10 mouse cellular contexts compared by ENCODE assay signal in the genomic region with DNA sequence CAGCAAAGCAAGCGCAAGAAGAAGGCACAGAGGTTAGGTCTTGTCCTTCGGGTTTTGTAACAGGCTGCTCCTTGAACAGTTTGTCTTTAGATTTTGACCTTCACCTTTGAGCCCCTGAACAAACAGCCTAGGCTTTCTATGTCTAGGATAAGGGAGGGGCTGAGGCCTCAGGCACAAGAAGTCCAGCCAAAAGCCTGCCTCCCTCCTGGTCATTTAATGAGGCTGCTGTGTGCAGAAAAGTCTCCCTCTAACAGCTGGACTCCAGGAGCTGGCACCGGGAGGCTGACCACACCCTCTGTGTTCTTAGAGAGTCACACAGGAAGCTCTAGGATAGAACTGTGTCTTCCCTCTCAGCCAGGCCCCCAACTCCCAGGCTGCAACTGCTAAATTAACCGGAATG. TPM values are rescaled to one million over a fixed set of nuclear protein-coding genes. Genes with fewer than 3 reads are reported as not detected.
A peak's percentile ranks its signal among the peaks of the same experiment; 100 is the strongest.
DNase-seq lines count a peak whose midpoint lies in the region; TF ChIP-seq lines count a peak whose summit lies in the region.
"Had no signal": no experiment of that assay in that cellular context is flagged by ENCODE, and none has a peak within 500 bp of the region (broad histone marks: within the 10 kb centered on the region; RNA-seq: fewer than 3 reads in every experiment).

No protein-coding gene starts in this region.

- no peak for TF ChIP-seq CTCF in lung, adult 2 months (IDR thresholded peaks at IDR 0.05; ENCODE audit: insufficient read depth, low read length)

- peaks cover 17% of the 10 kb centered on the region for H3K4me1 ChIP-seq in lung, adult 2 months (ENCODE audit: control insufficient read depth, insufficient read depth, low read length)

- DNase-seq in lung, adult 18-20 months = peak; percentile 53 to 72
- no peak for DNase-seq in lung, adult 2 months
- DNase-seq in heart, postnatal 14 days = peak; percentile 63 to 66
- DNase-seq in kidney, postnatal 4 days = peak; percentile 19 to 47
- peak; percentile 81 for DNase-seq in testis, postnatal 14 days (ENCODE audit: low spot score)
- no peak for DNase-seq in adrenal gland, postnatal 25 days
- no peak for DNase-seq in cerebellum, postnatal 36 days
- no peak for DNase-seq in cerebellum, postnatal 10 days
- DNase-seq: cerebellum, adult 9-11 months had no signal

- WGBS in lung, adult 2 months = 43% methylated on average over 4 of the region's 4 CpGs

- no peak for TF ChIP-seq POLR2A in lung, adult 2 months (IDR thresholded peaks at IDR 0.05; ENCODE audit: borderline replicate concordance, extremely low read depth, low read depth, low read length)

- no peak overlapping the region for H3K4me3 ChIP-seq in lung, adult 2 months (replicated peaks; ENCODE audit: extremely low read depth, low read depth, low read length)
- H3K4me3 ChIP-seq: layer of hippocampus, adult 2 months had no signal

- intact Hi-C loops in heart, postnatal 14 days (cut with DNase I) = no loop called here

RNA-seq across cellular contexts. Expression of a gene that starts 6.6 kb away (rescaled TPM):
- not detected in 2 replicates for polyA plus RNA-seq in lung, adult 2 months (2012; rRNA removed)
- total RNA-seq in heart, postnatal 14 days (2021) = not detected
- total RNA-seq in adrenal gland, postnatal 25 days (2021) = 0.18 and 0.43 TPM in 2 replicates
- total RNA-seq: layer of hippocampus, adult 2 months had no signal

RNA-seq across cellular contexts. Expression of a gene that starts 29.4 kb away (rescaled TPM):
- 11.2 and 12.1 TPM in 2 replicates for polyA plus RNA-seq in lung, adult 2 months (2012; rRNA removed)
- total RNA-seq in heart, postnatal 14 days (2021) = 10 to 100 TPM; 13.5 to 16.0 TPM
- 12.2 and 16.3 TPM in 2 replicates for total RNA-seq in adrenal gland, postnatal 25 days (2021)

RNA-seq across cellular contexts. Expression of a gene that starts 41.4 kb away (rescaled TPM):
- 2.0 and 2.4 TPM in 2 replicates for polyA plus RNA-seq in lung, adult 2 months (2012; rRNA removed)
- total RNA-seq in heart, postnatal 14 days (2021) = 1 to 10 TPM; 1.6 to 2.0 TPM
- total RNA-seq in adrenal gland, postnatal 25 days (2021) = 2.7 and 4.4 TPM in 2 replicates

Comparison
In these comparisons a context has a peak if more than half of its experiments do, and no peak if none do; other contexts are left out.
1. DNase-seq: peak in lung, adult 18-20 months (2 of 2), heart, postnatal 14 days (2 of 2), kidney, postnatal 4 days (2 of 2) and testis, postnatal 14 days (single experiment); none in lung, adult 2 months (single experiment), adrenal gland, postnatal 25 days (single experiment), cerebellum, postnatal 36 days (0 of 2) and cerebellum, postnatal 10 days (0 of 2).